Mouse (Mus musculus) c-Kit-positive CD71-positive TER-119-positive erythroid progenitor cells, embryonic 14.5 days (primary cell): ENCODE data around the gene Majin.
A peak's percentile ranks its signal among the peaks of the same experiment; 100 is the strongest.

Experiments used
- DNase-seq: peaks from one replicate; pipeline ENCODE4 v3.0.0-alpha.2; 2013; ENCODE audit warnings: low spot score

The Majin gene

GRCm38 (mm10) chr19:6230411-6230810 lies 46.2 kb downstream of the Majin start:
- DNase-seq: no peak

DNA sequence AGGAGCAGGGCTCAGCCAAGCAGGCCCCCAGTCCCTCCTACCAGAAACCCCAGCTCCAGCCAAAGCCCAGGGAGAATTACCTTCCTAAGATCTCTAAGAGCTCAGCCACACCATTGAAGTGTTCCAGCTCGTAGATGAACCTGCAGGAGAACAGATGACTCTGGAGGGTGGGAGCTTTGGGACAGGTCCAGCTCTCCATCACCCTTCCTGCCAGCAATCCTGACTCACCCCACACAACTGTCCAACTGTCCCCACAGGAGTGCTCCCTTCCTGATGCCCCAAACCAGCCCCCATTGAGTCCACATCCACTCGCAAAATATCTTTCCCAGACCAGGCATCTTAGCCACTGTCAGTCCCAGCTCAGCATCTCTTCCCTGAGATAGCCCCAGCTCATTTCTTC lies 46.8 kb downstream of the Majin start:
- DNase-seq: no peak

DNA sequence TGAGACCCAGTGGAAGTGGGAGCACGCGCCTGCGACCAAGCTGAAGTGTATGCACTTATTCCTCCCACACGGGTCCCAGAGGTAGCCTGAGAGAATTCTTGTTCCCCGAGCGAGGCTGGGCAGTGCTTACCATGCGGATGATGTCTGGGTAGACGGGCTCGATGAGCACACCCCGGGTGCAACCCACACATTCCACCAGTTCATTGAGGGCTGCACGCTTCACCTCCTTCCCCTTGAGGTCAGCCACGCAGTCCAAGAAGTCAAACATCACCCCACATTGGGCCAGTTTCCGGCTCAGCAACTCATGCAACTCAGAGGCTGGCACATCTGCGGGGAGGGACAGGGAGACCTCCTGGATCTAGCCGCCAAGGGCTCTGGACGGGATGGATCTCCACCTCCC lies 49.5 kb downstream of the Majin start:
- no peak for DNase-seq

- no peak for DNase-seq
Measured at GRCm38 (mm10) chr19:6234337-6235083, 50.3 kb downstream of the Majin start.

DNA sequence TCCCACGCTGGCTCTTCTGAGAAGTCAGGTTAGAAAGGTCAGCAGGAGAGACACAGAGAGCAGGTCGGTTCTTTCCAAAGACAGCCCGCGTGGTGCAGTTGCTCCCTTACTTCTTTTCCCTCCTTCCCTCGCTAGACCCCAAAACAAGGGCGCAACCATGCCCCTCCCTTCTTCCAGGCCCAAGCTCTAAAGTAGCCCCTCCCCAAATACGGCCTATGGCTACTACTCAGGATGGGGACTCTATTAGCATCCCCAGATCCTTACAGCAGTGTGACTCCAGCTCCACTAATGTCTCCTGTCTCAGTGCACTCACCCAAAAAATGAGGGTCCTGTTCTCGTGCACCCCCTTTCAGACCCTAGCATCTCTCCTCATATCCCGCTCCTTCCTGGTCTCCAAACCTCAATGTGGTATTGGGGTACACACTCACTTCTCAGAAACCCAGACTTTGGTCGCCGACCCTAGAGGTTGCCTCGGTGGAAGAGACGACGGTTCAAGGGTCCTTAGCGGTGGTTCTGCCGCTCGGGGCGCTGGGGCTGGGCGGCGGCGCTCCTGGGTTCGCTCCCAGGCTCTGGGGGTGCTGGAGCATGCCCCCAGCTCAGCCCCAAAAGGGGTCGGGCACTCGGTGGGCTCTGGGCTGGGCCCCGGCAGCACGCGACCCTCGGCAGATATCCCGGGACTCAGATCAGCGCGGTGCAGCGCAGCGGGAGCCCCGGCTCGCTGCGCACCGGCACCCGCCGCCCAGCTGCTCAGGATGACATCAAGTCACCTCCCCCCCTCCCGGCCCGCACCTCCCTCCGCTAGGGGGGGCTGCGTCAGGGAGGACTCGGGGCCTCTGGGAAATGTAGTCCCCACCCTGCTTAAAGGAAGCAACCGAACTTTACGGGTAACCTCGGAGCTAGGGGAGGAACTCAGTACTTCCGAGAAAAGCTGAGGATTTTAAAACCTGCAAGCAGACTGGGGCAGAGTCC lies 51.2 kb downstream of the Majin start, which contains the start of gene Ppp2r5b:
Gene Ppp2r5b (minus strand): TSS at position 789 of the 969 bp plus-strand sequence.
- peak; percentile 90 for DNase-seq

DNA sequence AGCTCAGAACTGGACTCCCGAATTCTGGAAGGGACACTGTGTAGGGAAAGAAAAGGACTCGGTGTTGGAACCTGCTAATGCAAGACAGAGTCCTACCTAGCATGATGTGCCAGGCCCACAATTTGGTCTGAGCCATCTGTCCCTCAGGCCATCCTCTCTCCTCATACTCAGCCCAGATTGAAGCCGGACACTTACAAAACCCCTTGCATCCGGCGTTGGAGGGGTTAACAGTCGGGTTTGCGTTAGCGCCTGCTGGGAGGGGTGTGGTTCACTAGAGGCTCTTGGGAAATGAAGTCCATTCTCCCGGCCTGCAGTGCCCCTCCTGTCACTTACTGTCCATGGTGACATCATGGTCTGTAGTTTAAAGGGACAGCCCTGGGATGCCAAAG lies 51.9 kb downstream of the Majin start:
- DNase-seq: peak; percentile 83

DNA sequence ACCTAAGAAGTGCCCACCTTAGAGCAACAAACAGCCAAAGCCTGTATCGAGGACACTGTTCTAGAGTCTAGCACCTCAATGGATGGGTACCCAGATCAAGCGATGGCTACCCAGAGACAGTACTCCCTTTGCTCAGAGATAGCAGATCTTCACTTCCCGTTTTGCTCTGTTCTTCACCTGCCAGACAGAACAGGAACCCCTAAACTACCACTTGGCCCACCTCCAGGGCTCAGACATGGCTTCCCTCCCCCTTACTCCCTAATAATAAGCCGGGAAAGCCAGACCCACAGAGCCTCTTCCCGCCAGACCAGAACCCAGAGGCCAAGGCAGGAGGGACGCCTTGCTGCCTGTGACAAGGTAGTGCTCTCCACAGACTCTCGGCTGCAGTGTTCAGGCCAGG lies 52.7 kb downstream of the Majin start:
- DNase-seq: no peak

DNA sequence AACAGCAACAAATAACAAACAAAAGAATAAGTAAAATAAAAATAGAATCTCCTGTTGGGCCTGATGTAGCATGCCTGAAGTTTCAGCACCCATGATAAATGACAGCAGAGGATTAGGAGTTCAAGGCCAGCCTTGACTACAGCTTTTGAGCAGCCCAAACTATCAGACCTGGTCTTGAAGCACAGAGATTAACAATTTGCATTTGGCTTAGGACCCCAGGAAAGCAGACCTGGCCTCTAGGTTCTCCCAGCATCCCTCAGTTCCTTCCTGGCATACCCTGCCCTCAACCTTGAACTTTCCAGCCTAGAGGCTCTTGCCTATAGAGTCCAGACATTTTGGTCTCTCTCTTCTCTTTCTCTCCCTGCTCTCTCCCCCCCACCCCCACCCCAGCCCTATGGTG lies 54.6 kb downstream of the Majin start:
- DNase-seq: no peak

GRCm38 (mm10) chr19:6240136-6240535 lies 55.9 kb downstream of the Majin start:
- peak; percentile 72 for DNase-seq

DNA sequence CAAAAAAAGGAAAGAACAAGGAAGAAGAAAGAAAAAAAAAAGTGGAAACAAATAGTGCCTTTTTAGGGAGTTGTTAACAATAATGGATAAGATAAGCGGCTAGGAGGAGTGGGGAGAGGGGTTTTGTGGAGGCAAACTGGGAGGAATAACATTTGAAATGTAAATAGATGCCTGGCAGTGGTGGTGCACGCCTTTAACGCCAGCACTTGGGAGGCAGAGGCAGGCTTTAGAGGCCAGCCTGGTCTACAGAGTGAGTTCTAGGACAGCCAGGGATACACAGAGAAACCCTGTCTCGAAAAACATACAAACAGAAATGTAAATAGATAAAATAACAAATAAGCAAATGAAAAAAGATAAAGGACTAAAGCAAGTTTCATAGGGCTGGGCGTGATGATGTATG lies 56.5 kb downstream of the Majin start:
- DNase-seq: no peak

GRCm38 (mm10) chr19:6241274-6242107 lies 57.3 kb downstream of the Majin start, which contains the start of gene Atg2a:
Gene Atg2a (plus strand): TSS chr19:6241668.
- DNase-seq: peak; percentile 99

GRCm38 (mm10) chr19:6242281-6242680 lies 58.1 kb downstream of the Majin start:
- peak; percentile 61 for DNase-seq

DNA sequence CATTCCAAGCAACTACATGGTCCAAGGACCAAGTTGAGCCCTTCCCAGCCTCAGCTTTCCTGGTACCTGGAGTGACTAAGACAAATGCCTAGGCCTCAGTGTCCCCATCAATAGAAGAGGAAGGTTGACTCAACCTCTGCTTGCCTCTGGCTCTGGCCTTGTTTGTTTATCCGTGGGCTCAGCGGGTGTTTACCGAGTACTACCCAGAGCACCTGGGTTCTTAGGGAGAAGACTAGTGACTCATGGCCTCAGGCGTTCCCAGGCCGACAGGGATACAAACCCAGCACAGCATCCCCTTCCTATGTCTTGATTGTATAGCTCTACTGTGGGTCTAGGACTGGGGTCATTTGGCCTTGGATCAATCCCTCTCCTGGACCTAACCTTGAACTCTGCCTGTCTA lies 59.0 kb downstream of the Majin start:
- DNase-seq: no peak

DNA sequence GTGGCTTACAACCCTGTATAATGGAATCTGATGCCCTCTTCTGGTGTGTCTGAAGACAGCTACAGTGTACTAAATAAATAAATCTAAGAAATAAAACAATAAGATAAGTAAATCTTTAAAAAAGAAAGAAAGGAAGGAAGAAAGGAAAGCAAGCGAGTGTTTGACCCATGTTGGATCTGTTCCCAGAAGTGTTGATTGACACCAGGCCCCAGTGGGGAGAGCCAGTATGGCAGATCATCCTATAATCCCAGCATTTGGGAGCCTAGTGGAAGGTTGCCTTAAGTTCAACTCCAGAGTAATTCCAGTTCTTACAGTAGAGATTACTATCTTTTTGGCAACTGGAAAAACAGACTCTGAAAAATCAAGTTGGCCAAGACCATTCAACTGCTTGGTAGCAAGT lies 61.6 kb downstream of the Majin start:
- no peak for DNase-seq

DNA sequence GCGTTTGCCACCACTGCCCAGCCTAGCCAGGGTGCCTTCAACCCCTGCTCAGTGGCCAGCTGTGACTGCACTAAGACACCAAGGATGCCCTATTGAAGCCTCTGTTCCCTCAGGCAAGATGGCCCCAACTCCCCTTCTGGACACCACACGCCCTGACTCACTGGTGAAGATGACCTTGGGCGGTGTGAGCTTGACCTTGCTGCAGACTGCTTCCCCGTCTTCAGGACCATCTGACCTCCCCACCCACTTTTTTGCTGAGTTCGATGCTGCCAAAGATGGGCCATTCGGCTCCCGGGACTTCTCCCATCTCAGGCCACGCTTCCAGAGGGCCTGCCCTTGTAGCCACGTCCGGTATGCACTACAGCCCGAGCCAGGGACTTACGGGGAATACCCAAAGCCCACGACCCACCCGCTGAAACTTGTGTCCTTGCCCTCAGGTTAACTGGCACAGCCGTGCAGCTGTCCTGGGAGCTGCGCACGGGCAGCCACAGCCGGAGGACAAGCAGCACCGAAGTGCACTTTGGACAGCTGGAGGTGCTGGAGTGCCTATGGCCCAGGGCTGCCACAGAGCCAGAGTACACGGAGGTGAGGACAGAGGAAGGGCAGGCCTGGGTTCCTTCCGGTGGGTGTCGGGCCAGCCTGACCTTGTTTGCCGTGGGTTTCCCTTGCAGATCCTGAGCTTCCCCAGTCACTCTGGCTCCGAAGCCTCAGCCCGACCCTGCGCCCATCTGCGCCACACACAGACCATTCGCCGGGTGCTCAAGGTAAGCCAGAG lies 63.5 kb downstream of the Majin start:
- DNase-seq: no peak

DNA sequence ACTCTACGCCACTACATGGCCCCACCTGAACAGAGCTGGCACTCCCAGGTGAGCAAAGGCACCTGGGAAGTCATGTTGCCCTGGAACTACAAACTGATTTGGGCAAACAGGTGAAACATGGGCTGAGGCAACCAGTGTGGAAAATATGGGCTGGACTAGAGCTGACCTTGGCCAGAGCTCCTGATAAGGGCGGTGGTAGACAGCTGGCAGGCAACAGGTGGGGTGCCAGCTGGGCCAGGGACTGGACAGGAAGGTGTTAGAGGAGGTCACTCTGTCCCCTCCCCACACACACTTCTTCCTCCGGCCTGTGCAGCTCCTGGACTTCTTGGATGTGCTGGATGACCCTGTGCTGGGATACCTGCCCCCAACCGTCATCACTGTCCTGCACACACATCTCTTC lies 68.8 kb downstream of the Majin start:
- no peak for DNase-seq

DNA sequence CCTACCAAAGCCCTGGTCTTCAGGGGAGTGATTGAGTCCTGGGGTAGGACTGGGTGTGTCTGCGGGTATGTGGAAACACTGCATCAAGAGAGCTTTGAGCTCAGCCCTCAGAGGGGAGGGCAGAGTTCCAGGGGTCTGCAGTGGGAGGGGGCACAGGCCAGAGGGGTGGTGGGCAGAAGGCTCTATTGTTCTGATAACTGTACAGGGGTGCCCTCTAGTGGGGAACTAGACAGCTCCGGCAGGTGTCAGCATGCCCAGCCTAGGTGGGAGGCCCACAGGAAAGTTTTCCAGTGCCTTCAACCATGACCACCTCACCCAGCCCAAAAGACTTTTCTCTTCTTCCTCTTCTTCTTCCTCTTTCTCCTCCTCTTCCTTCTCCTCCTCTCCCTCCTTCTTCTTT lies 76.2 kb downstream of the Majin start:
- DNase-seq: no peak

DNA sequence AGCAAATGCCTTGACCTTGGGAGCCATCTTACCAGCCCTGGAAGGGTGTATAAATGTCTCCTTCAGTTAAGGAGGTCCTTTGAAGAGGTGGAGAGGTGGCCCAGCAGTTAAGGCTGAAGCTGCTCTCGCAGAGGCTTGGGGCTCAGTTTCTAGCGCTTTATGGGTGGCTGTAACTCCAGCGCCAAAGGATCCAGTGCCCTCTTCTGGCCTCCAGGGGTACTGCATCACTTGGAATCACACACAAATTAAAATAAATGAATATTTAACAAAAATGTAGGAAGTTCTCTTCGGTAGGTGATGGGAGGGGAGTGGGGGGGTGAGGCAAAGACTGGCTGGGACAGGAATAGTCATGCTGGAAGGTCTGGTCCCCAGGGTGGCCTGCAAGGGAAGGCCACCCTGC lies 76.8 kb downstream of the Majin start:
- no peak for DNase-seq

GRCm38 (mm10) chr19:6261379-6261778 lies 77.2 kb downstream of the Majin start:
- no peak for DNase-seq

- peak; percentile 75 for DNase-seq
Measured at GRCm38 (mm10) chr19:6262222-6262621, 78.0 kb downstream of the Majin start.

DNA sequence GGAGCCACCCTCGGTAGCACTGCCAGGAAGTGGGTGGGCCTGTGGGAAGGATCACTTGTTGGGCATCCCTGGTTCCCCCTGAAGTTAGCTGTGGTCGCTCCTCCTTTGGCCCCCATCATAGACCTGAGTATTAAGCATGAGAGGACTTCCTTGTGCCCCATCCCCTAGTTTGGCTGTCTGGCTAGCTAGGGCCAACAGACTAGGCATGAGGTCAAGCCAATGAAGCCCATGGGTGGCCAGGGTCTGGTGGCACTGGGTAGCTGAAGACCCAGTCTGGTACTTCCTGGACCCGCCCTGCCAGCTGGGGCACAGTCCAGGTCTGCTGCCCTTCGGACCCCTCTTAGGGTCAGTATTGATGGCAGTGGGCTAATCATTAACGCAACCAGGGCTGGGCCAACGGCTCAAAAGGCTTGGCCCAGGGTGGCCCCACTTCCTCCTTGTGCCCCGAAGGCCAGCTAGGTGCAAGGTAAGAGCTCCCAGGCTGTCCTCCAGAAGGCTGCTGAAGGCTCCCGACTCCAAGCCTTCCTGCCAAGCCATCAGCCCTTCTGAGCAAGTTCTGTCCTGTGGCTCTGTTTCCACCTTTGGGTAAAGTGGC lies 78.7 kb downstream of the Majin start:
- no peak for DNase-seq
